ENCODE assay signal across 7 mouse cellular contexts in the genomic region with DNA sequence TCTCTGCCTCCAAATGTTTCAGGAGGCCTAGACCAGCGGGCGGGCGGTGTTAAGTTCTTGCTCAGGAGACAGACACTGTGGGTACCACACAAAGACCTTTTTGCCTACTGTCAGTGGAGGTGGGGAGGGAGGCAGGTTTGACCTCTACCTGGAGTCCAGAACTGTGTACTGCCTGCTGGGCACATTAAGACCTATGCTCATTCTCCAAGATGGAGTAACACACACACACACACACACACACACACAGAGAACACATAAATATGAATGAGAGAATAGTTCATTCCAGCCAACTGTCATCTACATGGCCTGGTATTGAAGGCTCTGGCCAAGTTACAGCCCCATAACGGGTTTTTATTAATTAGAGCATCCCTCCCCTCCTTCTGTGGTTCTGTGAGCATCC. TPM values are rescaled to one million over a fixed set of nuclear protein-coding genes. Genes with fewer than 3 reads are reported as not detected.
DNase-seq lines count a peak whose midpoint lies in the region; ATAC-seq and TF ChIP-seq lines count a peak whose summit lies in the region.

No protein-coding gene starts in this region.

- peaks cover 22% of the 10 kb centered on the region for H3K4me1 ChIP-seq in lung, embryonic 14.5 days (ENCODE audit: insufficient read depth)
- H3K4me1 ChIP-seq in forebrain, embryonic 13.5 days, result peaks cover 65% of the 10 kb centered on the region
- peaks cover 10% of the 10 kb centered on the region; the same call in 1 of the 2 replicates for H3K4me1 ChIP-seq in intestine, postnatal 0 days (replicated peaks; ENCODE audit: control insufficient read depth, insufficient read depth, low read length)
- peaks cover 65% of the 10 kb centered on the region for H3K4me1 ChIP-seq in neural tube, embryonic 15.5 days

- no peak overlapping the region for H3K4me3 ChIP-seq in lung, embryonic 14.5 days (ENCODE audit: low read depth, low read length)
- H3K4me3 ChIP-seq in forebrain, embryonic 13.5 days, result peak overlapping the region; percentile 21
- H3K4me3 ChIP-seq in intestine, postnatal 0 days (ENCODE audit: low read depth, low read length), result no peak overlapping the region
- peak overlapping the region; percentile 36 for H3K4me3 ChIP-seq in neural tube, embryonic 15.5 days (replicated peaks)

- no peaks in the 10 kb centered on the region for H3K36me3 ChIP-seq in lung, embryonic 14.5 days (ENCODE audit: insufficient read depth)
- no peaks in the 10 kb centered on the region for H3K36me3 ChIP-seq in forebrain, embryonic 13.5 days (ENCODE audit: poor library complexity, severe bottlenecking)
- H3K36me3 ChIP-seq in intestine, postnatal 0 days (ENCODE audit: control insufficient read depth, insufficient read depth), result no peaks in the 10 kb centered on the region
- H3K36me3 ChIP-seq in neural tube, embryonic 15.5 days, result no peaks in the 10 kb centered on the region

- no peak for DNase-seq in lung, embryonic 14.5 days
- no peak for DNase-seq in lung, postnatal 36 days
- no peak for DNase-seq in retina, postnatal 1 day
- DNase-seq in spleen, postnatal 4 days (ENCODE audit: low spot score in 2 of 2), result no peak

- H3K27ac ChIP-seq in lung, embryonic 14.5 days (ENCODE audit: low read depth), result no peak overlapping the region
- H3K27ac ChIP-seq in forebrain, embryonic 13.5 days, result peak overlapping the region; percentile 81
- 0 out of 2 replicates have a peak overlapping the region, but pooled peaks have one; percentile 37 for H3K27ac ChIP-seq in intestine, postnatal 0 days (ENCODE audit: low read depth, low read length)
- peak overlapping the region; percentile 88 for H3K27ac ChIP-seq in neural tube, embryonic 15.5 days (replicated peaks)

- WGBS in lung, embryonic 14.5 days, result 70% methylated on average over 4 of the region's 4 CpGs
- WGBS in forebrain, embryonic 13.5 days, result 67% methylated on average over 4 of the region's 4 CpGs
- WGBS in intestine, postnatal 0 days, result 78% methylated on average over 4 of the region's 4 CpGs
- 57% methylated on average over 4 of the region's 4 CpGs for WGBS in neural tube, embryonic 15.5 days

- no peak for TF ChIP-seq CTCF in lung, embryonic 14.5 days (IDR thresholded peaks at IDR 0.05; ENCODE audit: low read depth)
- TF ChIP-seq CTCF in intestine, postnatal 0 days (IDR thresholded peaks at IDR 0.05; ENCODE audit: low read depth), result no peak

- no peaks in the 10 kb centered on the region for H3K27me3 ChIP-seq in lung, embryonic 14.5 days (ENCODE audit: insufficient read depth, low read length)
- H3K27me3 ChIP-seq in forebrain, embryonic 13.5 days, result no peaks in the 10 kb centered on the region
- no peaks in the 10 kb centered on the region for H3K27me3 ChIP-seq in intestine, postnatal 0 days (replicated peaks; ENCODE audit: control insufficient read depth, insufficient read depth, low read length)
- H3K27me3 ChIP-seq in neural tube, embryonic 15.5 days (replicated peaks), result no peaks in the 10 kb centered on the region

- H3K9ac ChIP-seq in lung, embryonic 14.5 days, result no peak overlapping the region
- 0 out of 2 replicates have a peak overlapping the region, but pooled peaks have one; percentile 48 for H3K9ac ChIP-seq in forebrain, embryonic 13.5 days
- no peak overlapping the region for H3K9ac ChIP-seq in intestine, postnatal 0 days (ENCODE audit: low read depth, low read length)
- peak overlapping the region; percentile 34; the same call in 1 of the 2 replicates for H3K9ac ChIP-seq in neural tube, embryonic 15.5 days (replicated peaks)

- H3K4me2 ChIP-seq in lung, embryonic 14.5 days, result peak overlapping the region; percentile 52
- peak overlapping the region; percentile 63 for H3K4me2 ChIP-seq in forebrain, embryonic 13.5 days
- H3K4me2 ChIP-seq in intestine, postnatal 0 days (replicated peaks; ENCODE audit: low read depth), result peak overlapping the region; percentile 67
- peak overlapping the region; percentile 61 for H3K4me2 ChIP-seq in neural tube, embryonic 15.5 days

- ATAC-seq in lung, embryonic 14.5 days (ENCODE audit: insufficient read depth), result no peak
- peak; percentile 34 for ATAC-seq in forebrain, embryonic 13.5 days
- ATAC-seq in intestine, postnatal 0 days, result no peak
- peak; percentile 42 for ATAC-seq in neural tube, embryonic 15.5 days (ENCODE audit: low FRiP score)

- no peaks in the 10 kb centered on the region for H3K9me3 ChIP-seq in lung, embryonic 14.5 days (ENCODE audit: low read depth, low read length)
- H3K9me3 ChIP-seq in forebrain, embryonic 13.5 days (replicated peaks), result no peaks in the 10 kb centered on the region
- no peaks in the 10 kb centered on the region for H3K9me3 ChIP-seq in intestine, postnatal 0 days (ENCODE audit: control insufficient read depth)
- H3K9me3 ChIP-seq in neural tube, embryonic 15.5 days (replicated peaks), result no peaks in the 10 kb centered on the region

RNA-seq across cellular contexts. Expression of a gene that starts 15.4 kb away (rescaled TPM):
- 8.4 and 9.6 TPM in 2 replicates for polyA plus RNA-seq in lung, embryonic 14.5 days (2014; fragmentation: Nextera tagmentation; extraction: Ambion mirVana)
- 18.2 and 18.7 TPM in 2 replicates for polyA plus RNA-seq in forebrain, embryonic 13.5 days (2015; fragmentation: Nextera tagmentation; extraction: Ambion mirVana)
- polyA plus RNA-seq in intestine, postnatal 0 days (2015; fragmentation: Nextera tagmentation; extraction: Ambion mirVana), result 3.3 and 3.4 TPM in 2 replicates
- polyA plus RNA-seq in neural tube, embryonic 15.5 days (2015; fragmentation: Nextera tagmentation; extraction: Ambion mirVana), result 18.5 and 19.9 TPM in 2 replicates

RNA-seq across cellular contexts. Expression of a gene that starts 56.6 kb away (rescaled TPM):
- polyA plus RNA-seq in lung, embryonic 14.5 days (2014; fragmentation: Nextera tagmentation; extraction: Ambion mirVana), result not detected in 2 replicates
- polyA plus RNA-seq in forebrain, embryonic 13.5 days (2015; fragmentation: Nextera tagmentation; extraction: Ambion mirVana), result 0.52 and 0.54 TPM in 2 replicates
- 2,043 and 2,206 TPM in 2 replicates for polyA plus RNA-seq in intestine, postnatal 0 days (2015; fragmentation: Nextera tagmentation; extraction: Ambion mirVana)
- polyA plus RNA-seq in neural tube, embryonic 15.5 days (2015; fragmentation: Nextera tagmentation; extraction: Ambion mirVana), result 3.2 and 32.6 TPM in 2 replicates

Comparison
In these comparisons a context has a peak if more than half of its experiments do, and no peak if none do; other contexts are left out.
1. ATAC-seq: peak in forebrain, embryonic 13.5 days (single experiment) and neural tube, embryonic 15.5 days (single experiment); none in lung, embryonic 14.5 days (single experiment) and intestine, postnatal 0 days (single experiment).
2. H3K4me3 ChIP-seq: peak in forebrain, embryonic 13.5 days (single experiment) and neural tube, embryonic 15.5 days (single experiment); none in lung, embryonic 14.5 days (single experiment) and intestine, postnatal 0 days (single experiment).
3. H3K9ac ChIP-seq: peak in forebrain, embryonic 13.5 days (single experiment) and neural tube, embryonic 15.5 days (single experiment); none in lung, embryonic 14.5 days (single experiment) and intestine, postnatal 0 days (single experiment).
4. RNA of a gene that starts 56.6 kb away (polyA plus RNA-seq): 2,043 to 2,206 TPM in intestine, postnatal 0 days; 3.2 to 32.6 TPM in neural tube, embryonic 15.5 days, 0.52 to 0.54 TPM in forebrain, embryonic 13.5 days and not detected in lung, embryonic 14.5 days; every median in the first group is over 10 times any median in the second.
5. Peak in every context shown above with its lines, with median percentiles within 50 percentile points of each other: H3K4me2 ChIP-seq.